Mouse (Mus musculus): ENCODE results near the gene Mroh9.

- TF ChIP-seq CTCF (conservative IDR thresholded peaks at IDR 0.05 in 1 of 2, IDR thresholded peaks at IDR 0.05 in 1 of 2; ENCODE audit: low read depth in 2 of 2, low read length in 2 of 2) = no peak
- TF ChIP-seq POLR2A (IDR thresholded peaks at IDR 0.05; ENCODE audit: low read depth, low read length) = no peak
- TF ChIP-seq MAX (IDR thresholded peaks at IDR 0.05; ENCODE audit: low read length) = no peak
- TF ChIP-seq EP300 (IDR thresholded peaks at IDR 0.05; ENCODE audit: low read length) = no peak
- TF ChIP-seq ZMIZ1 (IDR thresholded peaks at IDR 0.05; ENCODE audit: low read depth, low read length) = no peak
These were observed 98.7 kb downstream of the Mroh9 start for GRCm38 (mm10) chr1:162986777-162987176.
